Mouse (Mus musculus) ES-E14 (cell line): Measurements from ENCODE around the gene Ctnnd2.

Source experiments
- CHD2 ChIP-seq: IDR thresholded peaks from 2 replicates; pipeline ENCODE4 v1.6.1; 2014; ENCODE audit warnings: mild to moderate bottlenecking, low read depth, low read length, inconsistent platforms
- HCFC1 ChIP-seq: IDR thresholded peaks from 2 replicates; pipeline ENCODE4 v1.6.1; 2012; ENCODE audit warnings: low read length, inconsistent platforms, borderline replicate concordance; ENCODE audit not compliant: insufficient read depth
- MAFK ChIP-seq: IDR thresholded peaks from 2 replicates; pipeline ENCODE4 v1.6.1; 2014; ENCODE audit warnings: mild to moderate bottlenecking, low read depth, low read length, inconsistent platforms; ENCODE audit not compliant: insufficient read depth
- ZC3H11A ChIP-seq: IDR thresholded peaks from 2 replicates; pipeline ENCODE4 v1.6.1; 2012; ENCODE audit warnings: low read depth, mild to moderate bottlenecking, inconsistent platforms, low read length, borderline replicate concordance
- ZNF384 ChIP-seq: IDR thresholded peaks from 2 replicates; pipeline ENCODE4 v1.6.1; 2012; ENCODE audit warnings: low read depth, low read length, inconsistent platforms

DNA sequence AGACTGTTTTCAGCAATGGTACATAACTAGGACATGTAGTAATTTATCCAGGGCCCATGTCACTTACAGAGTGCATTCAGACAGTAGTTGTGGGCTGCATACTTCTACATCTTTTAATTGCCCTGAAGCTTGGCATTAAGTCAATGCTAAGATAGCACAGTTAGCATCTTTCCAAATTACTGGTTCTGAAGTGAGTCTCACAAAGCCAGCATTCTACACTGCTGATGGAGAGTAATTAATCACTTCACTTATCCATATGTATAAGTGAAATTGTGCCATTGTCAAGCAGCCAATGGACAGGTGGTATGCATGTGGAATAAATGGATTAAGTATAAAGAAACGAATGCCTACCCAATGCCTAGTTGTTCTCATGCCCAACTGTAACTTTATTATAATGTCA lies 423.1 kb downstream of the Ctnnd2 start:
- TF ChIP-seq MAFK (no peak), ZC3H11A (no peak), HCFC1 (no peak), ZNF384 (no peak), CHD2 (no peak)
